Mouse (Mus musculus) CH12.LX (cell line): ENCODE results near the gene Phyhd1. TPM values are rescaled to one million over a fixed set of nuclear protein-coding genes. Genes with fewer than 3 reads are reported as not detected.
A peak's percentile ranks its signal among the peaks of the same experiment; 100 is the strongest.

Source experiments
- DNase-seq: peaks from one replicate; pipeline ENCODE4 v3.0.0-alpha.2; 2013; ENCODE audit errors: extremely low read depth
- H3K27ac ChIP-seq: 2 replicates; pipeline ENCODE4 v1.5.1; 2012; ENCODE audit warnings: low read depth, mild to moderate bottlenecking, control low read depth, moderate library complexity; ENCODE audit not compliant: insufficient read depth
- H3K27me3 ChIP-seq: replicated peaks from 2 replicates; pipeline ENCODE3; 2012; ENCODE audit warnings: inconsistent platforms
- H3K36me3 ChIP-seq, 2 experiments: replicated peaks in 1 of 2; 2 replicates each; pipeline versions ENCODE3 to v1.6.1; 2012; ENCODE audit warnings: inconsistent platforms in 1 of 2, low read length in 1 of 2, mild to moderate bottlenecking in 1 of 2, mixed read lengths in 1 of 2, moderate library complexity in 1 of 2; ENCODE audit not compliant: control insufficient read depth in 1 of 2, insufficient read depth in 1 of 2
- H3K4me1 ChIP-seq, 2 experiments: 2 replicates each; pipeline ENCODE4 v1.6.1; 2012; ENCODE audit warnings: inconsistent platforms in 1 of 2, moderate library complexity in 1 of 2; ENCODE audit not compliant: insufficient read depth in 2 of 2, control insufficient read depth in 1 of 2
- H3K4me2 ChIP-seq: 2 replicates; pipeline ENCODE4 v1.6.1; 2012; ENCODE audit warnings: low read depth, mild to moderate bottlenecking, control low read depth; ENCODE audit not compliant: poor library complexity, insufficient read depth, severe bottlenecking
- H3K4me3 ChIP-seq, 3 experiments: fragments of 150-350 bp in 1 of 3; sonication (generic) in 1 of 3; replicated peaks in 1 of 3; 2 replicates each; pipeline versions ENCODE3 to v1.5.1; 2011 to 2012; ENCODE audit warnings: low read depth in 2 of 3, low read length in 2 of 3, mild to moderate bottlenecking in 2 of 3, moderate library complexity in 2 of 3, control low read depth in 1 of 3, improper control_type of control experiment in 1 of 3, inconsistent platforms in 1 of 3, mixed read lengths in 1 of 3; ENCODE audit not compliant: poor library complexity in 1 of 3
- H3K79me2 ChIP-seq: replicated peaks from 2 replicates; pipeline ENCODE4 v1.6.1; 2012; ENCODE audit warnings: mild to moderate bottlenecking, moderate library complexity; ENCODE audit not compliant: control insufficient read depth, poor library complexity, insufficient read depth, severe bottlenecking; ENCODE audit errors: extremely low read depth
- H3K9ac ChIP-seq: 2 replicates; pipeline ENCODE4 v1.6.1; 2012; ENCODE audit warnings: low read depth, mild to moderate bottlenecking, control low read depth, moderate library complexity; ENCODE audit not compliant: insufficient read depth
- H3K9me3 ChIP-seq: replicated peaks from 2 replicates; pipeline ENCODE3; 2012; ENCODE audit warnings: low read length, inconsistent platforms, mixed read lengths
- CHD1 ChIP-seq: IDR thresholded peaks from 2 replicates; pipeline ENCODE4 v1.6.1; 2012; ENCODE audit warnings: low read depth, low read length, improper control_type of control experiment, inconsistent platforms
- CHD2 ChIP-seq: IDR thresholded peaks from 2 replicates; pipeline ENCODE4 v1.6.1; 2011; ENCODE audit warnings: low read length, improper control_type of control experiment
- CTCF ChIP-seq, 2 experiments: IDR thresholded peaks in 1 of 2; conservative IDR thresholded peaks in 1 of 2; 2 replicates each; pipeline ENCODE4 v1.5.1; 2011 to 2012; ENCODE audit warnings: low read depth in 2 of 2, low read length in 2 of 2, improper control_type of control experiment in 1 of 2, inconsistent platforms in 1 of 2, mild to moderate bottlenecking in 1 of 2, moderate library complexity in 1 of 2
- E2F4 ChIP-seq: IDR thresholded peaks from 2 replicates; pipeline ENCODE4 v1.6.1; 2011; ENCODE audit warnings: low read depth, low read length, improper control_type of control experiment; ENCODE audit not compliant: insufficient replicate concordance
- ELF1 ChIP-seq: IDR thresholded peaks from 2 replicates; pipeline ENCODE4 v1.6.1; 2014; ENCODE audit warnings: low read depth, mild to moderate bottlenecking, inconsistent platforms, low read length, improper control_type of control experiment
- EP300 ChIP-seq: IDR thresholded peaks from 2 replicates; pipeline ENCODE4 v1.6.1; 2011; ENCODE audit warnings: low read length, improper control_type of control experiment
- ETS1 ChIP-seq: conservative IDR thresholded peaks from 2 replicates; pipeline ENCODE4 v1.6.1; 2012; ENCODE audit warnings: low read depth, mild to moderate bottlenecking, inconsistent platforms, low read length, improper control_type of control experiment, moderate library complexity
- GABPA ChIP-seq: IDR thresholded peaks from 2 replicates; pipeline ENCODE4 v1.6.1; 2012; ENCODE audit warnings: low read depth, low read length, improper control_type of control experiment, inconsistent platforms; ENCODE audit not compliant: insufficient replicate concordance
- HCFC1 ChIP-seq: IDR thresholded peaks from 2 replicates; pipeline ENCODE4 v1.6.1; 2012; ENCODE audit warnings: low read depth, mild to moderate bottlenecking, inconsistent platforms, low read length, improper control_type of control experiment
- IRF4 ChIP-seq: IDR thresholded peaks from 2 replicates; pipeline ENCODE4 v1.6.1; 2014; ENCODE audit warnings: low read depth, mild to moderate bottlenecking, inconsistent platforms, low read length, improper control_type of control experiment
- JUND ChIP-seq: conservative IDR thresholded peaks from 2 replicates; pipeline ENCODE4 v1.6.1; 2011; ENCODE audit warnings: low read depth, low read length, improper control_type of control experiment
- MAZ ChIP-seq: IDR thresholded peaks from 2 replicates; pipeline ENCODE4 v1.6.1; 2012; ENCODE audit warnings: low read depth, mild to moderate bottlenecking, inconsistent platforms, low read length, improper control_type of control experiment, moderate library complexity
- NRF1 ChIP-seq: IDR thresholded peaks from 2 replicates; pipeline ENCODE4 v1.6.1; 2014; ENCODE audit warnings: low read depth, mild to moderate bottlenecking, inconsistent platforms, low read length, improper control_type of control experiment, moderate library complexity
- POLR2A ChIP-seq: IDR thresholded peaks from 2 replicates; pipeline ENCODE4 v1.6.1; 2011; ENCODE audit warnings: low read depth, mild to moderate bottlenecking, improper control_type of control experiment, low read length
- RAD21 ChIP-seq: IDR thresholded peaks from 2 replicates; pipeline ENCODE4 v1.6.1; 2011; ENCODE audit warnings: low read depth, mild to moderate bottlenecking, low read length, improper control_type of control experiment, moderate library complexity
- RCOR1 ChIP-seq: conservative IDR thresholded peaks from 2 replicates; pipeline ENCODE4 v1.6.1; 2012; ENCODE audit warnings: low read depth, mild to moderate bottlenecking, inconsistent platforms, low read length, improper control_type of control experiment
- SIN3A ChIP-seq: IDR thresholded peaks from 2 replicates; pipeline ENCODE4 v1.6.1; 2012; ENCODE audit warnings: low read length, improper control_type of control experiment, inconsistent platforms
- SMC3 ChIP-seq: IDR thresholded peaks from 2 replicates; pipeline ENCODE4 v1.6.1; 2011; ENCODE audit warnings: low read depth, low read length, improper control_type of control experiment
- ZC3H11A ChIP-seq: IDR thresholded peaks from 2 replicates; pipeline ENCODE4 v1.6.1; 2012; ENCODE audit warnings: low read depth, mild to moderate bottlenecking, inconsistent platforms, low read length, improper control_type of control experiment
- ZMIZ1 ChIP-seq: IDR thresholded peaks from 2 replicates; pipeline ENCODE4 v1.6.1; 2012; ENCODE audit warnings: low read depth, mild to moderate bottlenecking, inconsistent platforms, low read length, improper control_type of control experiment
- ZNF384 ChIP-seq: IDR thresholded peaks from 2 replicates; pipeline ENCODE4 v1.6.1; 2012; ENCODE audit warnings: low read depth, low read length, improper control_type of control experiment, inconsistent platforms
- dilution Hi-C: fragments of 300-500 bp; cut with MboI; formaldehyde crosslinking; loops from 2 replicates; pipeline ENCODE4 v1.14.3; 2020; ENCODE audit warnings: low sequenced_read_pairs; ENCODE audit not compliant: extremely low pct_unique_long_range_greater_than_20kb, extremely low pct_ligation_motif_present
- in situ Hi-C: fragments of 300-500 bp; cut with MboI; formaldehyde crosslinking; loops from 3 replicates; pipeline ENCODE4 v1.14.3; 2019; ENCODE audit warnings: low sequenced_read_pairs, low pct_ligation_motif_present, low pct_unique_long_range_greater_than_20kb, mixed read lengths
- polyA plus RNA-seq: library from polyadenylated mRNA; unstranded; fragments of >175 nt; gene quantifications from 2 replicates; pipeline ENCODE4 v1.2.1, GENCODE M21; 2012; ENCODE audit warnings: low read depth; ENCODE audit not compliant: insufficient read length
- total RNA-seq, 2 experiments: library from RNA; depleted of rRNA; stranded (reverse); fragments of 300-350 nt in 1 of 2; fragments of >200 nt in 1 of 2; gene quantifications; 2 replicates each; pipeline ENCODE4 v1.2.3; 2012 to 2014

The Phyhd1 gene
- total and polyA plus RNA-seq, 3 experiments = 7.1 to 9.7 (median 8.9) TPM

- TF ChIP-seq JUND (no peak), ZMIZ1 (no peak), CTCF (conservative IDR thresholded peaks at IDR 0.05 in 1 of 2, IDR thresholded peaks at IDR 0.05 in 1 of 2; ENCODE audit: low read depth in 2 of 2, low read length in 2 of 2) (no peak), ETS1 (peak; percentile 53), SIN3A (no peak), EP300 (peak; percentile 54; the same call in 1 of the 2 replicates), GABPA (no peak), E2F4 (no peak), SMC3 (no peak), NRF1 (peak; percentile 72)
Measured at GRCm38 (mm10) chr2:30269241-30269990, 3.4 kb downstream of the Phyhd1 start (continued).

DNA sequence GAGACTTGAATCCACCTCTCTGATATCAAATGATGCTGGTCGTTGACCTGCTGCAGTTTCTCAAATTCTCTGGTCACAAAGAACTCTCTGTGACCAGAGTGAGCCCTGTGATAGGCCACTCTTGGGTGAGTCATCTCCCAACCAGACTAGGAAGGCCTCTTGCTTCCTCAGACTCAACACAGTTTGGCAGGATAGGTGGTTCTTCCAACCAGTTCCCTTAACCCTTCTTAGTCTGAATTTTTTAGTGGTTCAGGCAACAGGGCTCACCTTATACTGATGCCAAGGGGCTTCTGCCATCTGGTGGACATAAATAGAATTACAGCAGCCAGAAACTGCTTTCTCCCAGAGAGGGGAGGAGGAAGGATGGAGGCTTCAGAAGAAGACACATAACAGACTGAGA lies 4.1 kb downstream of the Phyhd1 start:
- TF ChIP-seq JUND (no peak; the same call in 1 of the 2 replicates), ZNF384 (no peak), GABPA (no peak), EP300 (no peak), POLR2A (no peak), ZC3H11A (peak; percentile 69), HCFC1 (no peak; the same call in 1 of the 2 replicates), SIN3A (peak; percentile 77), ELF1 (0 out of 2 replicates have a peak, but pooled peaks have one; percentile 21), RAD21 (peak; percentile 97), RCOR1 (no peak), CHD1 (no peak), CTCF (conservative IDR thresholded peaks at IDR 0.05 in 1 of 2, IDR thresholded peaks at IDR 0.05 in 1 of 2; ENCODE audit: low read depth in 2 of 2, low read length in 2 of 2) (peak; percentile 97), MAZ (0 out of 2 replicates have a peak, but pooled peaks have one; percentile 35), ETS1 (no peak), IRF4 (peak; percentile 38), SMC3 (peak; percentile 97), CHD2 (no peak)
- Histone ChIP-seq H3K4me1 (peaks cover 31 to 55% of the 10 kb centered on the region in 2 experiments), H3K4me3 (no peak overlapping the region), H3K79me2 (no peaks in the 10 kb centered on the region), H3K4me2 (no peak overlapping the region), H3K27ac (no peak overlapping the region), H3K9ac (no peak overlapping the region), H3K36me3 (peaks cover 3 to 31% of the 10 kb centered on the region in 2 experiments), H3K27me3 (no peaks in the 10 kb centered on the region), H3K9me3 (no peaks in the 10 kb centered on the region)
- in situ Hi-C loops = no loop called here
- peak; percentile 79 for DNase-seq
- dilution Hi-C loops = no loop called here
